Comparison of ENCODE assay signal across 11 mouse cellular contexts in the genomic region with DNA sequence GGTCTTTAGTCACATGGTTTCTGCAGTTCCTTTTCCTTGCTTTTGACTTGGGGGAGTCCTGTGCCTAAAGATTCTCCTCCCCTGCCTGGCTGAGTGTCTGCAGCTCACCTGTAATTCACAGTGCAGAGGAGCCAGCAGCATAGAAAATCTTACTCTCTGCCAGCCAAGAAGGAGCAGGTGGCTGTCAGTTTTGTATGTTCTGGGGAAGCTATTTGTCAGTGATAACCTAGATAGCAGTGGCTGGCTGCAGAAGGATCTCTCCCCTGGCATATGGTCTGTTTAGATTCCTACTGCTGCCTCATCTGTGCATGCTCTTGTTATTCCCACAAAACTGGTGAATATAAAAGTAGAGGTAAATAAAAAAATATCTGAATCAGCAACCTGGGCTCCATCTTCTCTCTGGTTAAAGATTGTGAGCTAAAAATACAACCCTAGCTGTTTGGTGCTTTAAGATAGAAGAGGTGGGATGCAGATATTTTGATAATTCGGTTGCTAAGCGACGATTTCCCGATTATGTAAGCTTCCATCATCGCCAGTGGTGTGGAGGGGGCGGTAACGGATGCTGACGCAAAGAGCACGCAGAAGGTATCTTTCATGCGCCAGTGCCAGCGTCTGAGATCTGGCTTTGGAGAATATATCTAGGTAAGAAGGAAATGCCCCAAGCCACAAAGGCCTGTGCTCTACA. TPM values are rescaled to one million over a fixed set of nuclear protein-coding genes. Genes with fewer than 3 reads are reported as not detected.
DNase-seq lines count a peak whose midpoint lies in the region; ATAC-seq and TF ChIP-seq lines count a peak whose summit lies in the region.
"Had no signal": no experiment of that assay in that cellular context is flagged by ENCODE, and none has a peak within 500 bp of the region (broad histone marks: within the 10 kb centered on the region; RNA-seq: fewer than 3 reads in every experiment).

No protein-coding gene starts in this region.

- intact Hi-C loops in left cerebral cortex, adult 2 months (cut with DNase I), result loop anchor here (2.0 kb wide), 1 partner anchor 61 kb away; no protein-coding TSS in a partner anchor

- no peak for DNase-seq in hindbrain, embryonic 10.5 days (ENCODE audit: low spot score)
- peak; percentile 58 to 76 for DNase-seq in frontal cortex, postnatal 14 days (ENCODE audit: low spot score in 2 of 2)
- peak; percentile 78 to 80 for DNase-seq in left cerebral cortex, adult 2 months (ENCODE audit: extremely low spot score in 1 of 2, low spot score in 2 of 2)
- peak; percentile 79 to 88 for DNase-seq in right cerebral cortex, postnatal 10 days (ENCODE audit: low spot score in 2 of 2)
- no peak for DNase-seq in spleen, adult 18-20 months
- no peak for DNase-seq in urinary bladder, adult 2 months (ENCODE audit: low spot score)
- no peak for DNase-seq in heart, postnatal 4 days
- DNase-seq: thymus, adult 18-20 months had no signal

- 81% methylated on average over 11 of the region's 11 CpGs for WGBS in hindbrain, embryonic 13.5 days
- WGBS in hindbrain, embryonic 10.5 days, result 92% methylated on average over 11 of the region's 11 CpGs

- H3K4me3 ChIP-seq in hindbrain, embryonic 13.5 days, result no peak overlapping the region
- no peak overlapping the region for H3K4me3 ChIP-seq in hindbrain, embryonic 10.5 days
- H3K4me3 ChIP-seq in left cerebral cortex, adult 2 months, result no peak overlapping the region
- H3K4me3 ChIP-seq: limb, embryonic 15.5 days had no signal

- H3K9me3 ChIP-seq in hindbrain, embryonic 13.5 days, result no peaks in the 10 kb centered on the region
- H3K9me3 ChIP-seq in hindbrain, embryonic 10.5 days, result no peaks in the 10 kb centered on the region
- H3K9me3 ChIP-seq: limb, embryonic 15.5 days had no signal

- no peak overlapping the region for H3K4me2 ChIP-seq in hindbrain, embryonic 13.5 days
- H3K4me2 ChIP-seq: limb, embryonic 15.5 days had no signal

- ATAC-seq in hindbrain, embryonic 13.5 days (ENCODE audit: low FRiP score), result no peak

- H3K27me3 ChIP-seq in hindbrain, embryonic 13.5 days, result no peaks in the 10 kb centered on the region
- H3K27me3 ChIP-seq in hindbrain, embryonic 10.5 days (ENCODE audit: insufficient read depth, poor library complexity, severe bottlenecking), result no peaks in the 10 kb centered on the region
- H3K27me3 ChIP-seq: limb, embryonic 15.5 days had no signal

- H3K27ac ChIP-seq in hindbrain, embryonic 13.5 days, result peak overlapping the region; percentile 64
- H3K27ac ChIP-seq in hindbrain, embryonic 10.5 days, result no peak overlapping the region
- H3K27ac ChIP-seq in left cerebral cortex, adult 2 months, result peak overlapping the region; percentile 94
- H3K27ac ChIP-seq: limb, embryonic 15.5 days had no signal

- no peaks in the 10 kb centered on the region for H3K4me1 ChIP-seq in hindbrain, embryonic 13.5 days (replicated peaks)
- H3K4me1 ChIP-seq in hindbrain, embryonic 10.5 days (replicated peaks), result no peaks in the 10 kb centered on the region
- H3K4me1 ChIP-seq: limb, embryonic 15.5 days had no signal

- no peak overlapping the region for H3K9ac ChIP-seq in hindbrain, embryonic 13.5 days
- H3K9ac ChIP-seq: limb, embryonic 15.5 days had no signal

- TF ChIP-seq CTCF in left cerebral cortex, adult 2 months (IDR thresholded peaks at IDR 0.05), result no peak

- no peaks in the 10 kb centered on the region for H3K36me3 ChIP-seq in hindbrain, embryonic 13.5 days
- H3K36me3 ChIP-seq in hindbrain, embryonic 10.5 days, result no peaks in the 10 kb centered on the region
- H3K36me3 ChIP-seq: limb, embryonic 15.5 days had no signal

RNA-seq across cellular contexts. Expression of gene Slc2a13, which starts 41.1 kb away (rescaled TPM):
- 2.9 and 3.4 TPM in 2 replicates for polyA plus RNA-seq in hindbrain, embryonic 13.5 days (2015; fragmentation: Nextera tagmentation; extraction: Ambion mirVana)
- polyA plus RNA-seq in hindbrain, embryonic 10.5 days (2016; fragmentation: Nextera tagmentation; extraction: Ambion mirVana), result 0.71 and 0.97 TPM in 2 replicates
- 100 to 1,000 TPM; 107 to 112 TPM for total RNA-seq in left cerebral cortex, adult 2 months (2021)
- 2.8 and 3.3 TPM in 2 replicates for polyA plus RNA-seq in urinary bladder, adult 2 months (2012; rRNA removed)
- total RNA-seq in heart, postnatal 4 days (2021), result 1 to 10 TPM; 3.2 to 3.3 TPM
- total RNA-seq: hematopoietic stem cell, adult 5-6 weeks had no signal

RNA-seq across cellular contexts. Expression of gene Lrrk2, which starts 58.9 kb away (rescaled TPM):
- polyA plus RNA-seq in hindbrain, embryonic 13.5 days (2015; fragmentation: Nextera tagmentation; extraction: Ambion mirVana), result 1.5 and 1.9 TPM in 2 replicates
- 1.7 and 2.4 TPM in 2 replicates for polyA plus RNA-seq in hindbrain, embryonic 10.5 days (2016; fragmentation: Nextera tagmentation; extraction: Ambion mirVana)
- 10 to 100 TPM; 49.4 to 52.7 TPM for total RNA-seq in left cerebral cortex, adult 2 months (2021)
- polyA plus RNA-seq in urinary bladder, adult 2 months (2012; rRNA removed), result 10.4 TPM in 2 replicates
- 10 to 100 TPM; 10.3 to 10.4 TPM for total RNA-seq in heart, postnatal 4 days (2021)

Comparison
In these comparisons a context has a peak if more than half of its experiments do, and no peak if none do; other contexts are left out.
1. DNase-seq: peak in frontal cortex, postnatal 14 days (2 of 2), left cerebral cortex, adult 2 months (2 of 2) and right cerebral cortex, postnatal 10 days (2 of 2); none in hindbrain, embryonic 10.5 days (single experiment), spleen, adult 18-20 months (0 of 2), urinary bladder, adult 2 months (single experiment) and heart, postnatal 4 days (single experiment).